Mouse (Mus musculus) layer of hippocampus, adult 11-12 months (tissue): ENCODE measurements at regions not wholly inside any gene's neighbourhood (a gene's known extent, or its start where the extent isn't known, plus 50 kb on each side); places are given as distances from the start of the nearest gene placed in this dataset.
"Not testable (repeated sequence)": the region's sequence is repeated elsewhere in the genome, so short reads cannot be mapped to it uniquely, and the experiment has no call there.

ENCODE experiments used
- DNase-seq: peaks from one replicate; pipeline ENCODE4 v3.0.0; 2022; ENCODE audit warnings: low spot score

DNA sequence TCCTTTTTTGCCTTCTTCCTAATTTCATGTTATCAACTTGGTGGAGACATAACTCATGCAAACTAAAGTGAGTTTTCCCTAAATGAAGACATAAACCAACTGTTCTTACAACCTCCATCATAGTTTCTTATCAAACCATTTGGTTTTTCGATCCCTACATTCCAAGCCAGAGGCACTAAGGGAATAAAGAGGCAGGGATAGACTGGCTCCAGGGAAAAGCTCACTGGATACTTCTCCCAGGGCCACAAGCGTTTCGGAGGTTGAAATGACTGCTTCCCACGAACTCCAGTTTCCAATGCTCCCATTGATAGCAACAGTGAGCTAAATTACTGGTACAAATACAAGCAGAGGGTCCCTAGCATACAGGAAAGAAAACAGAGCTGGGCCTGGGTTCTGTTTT is 178.4 kb upstream of the Otx2 start:
- DNase-seq: no peak

- no peak for DNase-seq
Measured at GRCm38 (mm10) chr14:48842861-48843260, 169.2 kb upstream of the Otx2 start.

DNA sequence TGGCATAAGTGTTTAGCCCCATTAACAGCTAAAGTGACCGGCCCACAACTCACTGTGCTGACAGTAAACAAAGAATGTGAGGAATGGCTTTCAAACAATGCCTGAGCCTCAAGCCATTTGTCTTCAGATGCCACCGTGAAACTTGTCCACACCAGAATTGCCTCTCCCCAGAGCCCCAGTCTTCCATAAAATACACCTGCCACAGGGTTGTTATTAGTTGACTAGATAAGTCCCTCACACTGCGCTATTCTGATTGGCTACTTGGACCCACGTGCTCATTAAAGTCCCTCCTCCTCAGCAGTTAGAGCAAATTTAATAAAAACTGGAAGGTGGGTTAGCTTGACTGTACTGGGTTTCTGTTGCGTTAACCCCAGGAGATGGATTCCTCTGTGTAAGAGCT is 167.7 kb upstream of the Otx2 start:
- no peak for DNase-seq

DNA sequence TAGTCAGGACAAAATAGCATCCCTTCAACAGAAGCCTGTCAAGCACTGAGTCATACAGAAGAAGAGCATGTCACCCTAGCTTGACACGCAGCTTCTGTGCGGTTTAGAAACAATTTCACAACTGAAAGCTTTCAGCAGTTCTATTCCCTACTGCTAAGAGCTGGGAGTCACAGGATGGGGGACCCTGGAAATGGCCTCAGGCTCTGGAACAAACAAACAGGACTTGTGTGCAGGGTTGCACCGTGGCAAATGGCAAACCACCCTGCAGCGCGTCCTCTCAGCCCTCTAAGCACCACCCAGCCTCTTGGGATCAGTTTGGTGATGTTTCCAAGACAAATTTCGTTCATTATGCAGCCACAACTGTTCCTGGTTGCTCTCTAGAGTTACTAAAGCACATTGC is 163.6 kb upstream of the Otx2 start:
- no peak for DNase-seq

DNA sequence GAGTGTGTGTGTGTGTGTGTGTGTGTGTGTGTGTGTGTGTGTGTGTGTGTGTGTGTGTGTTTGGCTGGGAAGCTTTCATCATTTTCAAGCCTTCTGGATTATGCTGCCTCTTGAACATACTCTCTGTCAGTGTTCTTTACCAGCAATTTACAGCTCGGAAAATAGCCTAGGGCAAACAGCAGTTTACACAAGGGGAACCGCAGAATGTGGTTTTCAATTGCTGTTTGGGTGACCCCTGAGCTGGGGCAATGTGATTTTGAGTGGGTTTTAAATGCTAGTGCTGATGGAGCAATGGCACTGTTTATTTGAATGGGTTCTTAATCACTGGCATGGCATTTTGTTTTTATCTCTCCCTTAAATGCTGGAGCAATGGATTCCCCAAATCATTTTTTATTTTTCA is 162.5 kb upstream of the Otx2 start:
- no peak for DNase-seq

DNA sequence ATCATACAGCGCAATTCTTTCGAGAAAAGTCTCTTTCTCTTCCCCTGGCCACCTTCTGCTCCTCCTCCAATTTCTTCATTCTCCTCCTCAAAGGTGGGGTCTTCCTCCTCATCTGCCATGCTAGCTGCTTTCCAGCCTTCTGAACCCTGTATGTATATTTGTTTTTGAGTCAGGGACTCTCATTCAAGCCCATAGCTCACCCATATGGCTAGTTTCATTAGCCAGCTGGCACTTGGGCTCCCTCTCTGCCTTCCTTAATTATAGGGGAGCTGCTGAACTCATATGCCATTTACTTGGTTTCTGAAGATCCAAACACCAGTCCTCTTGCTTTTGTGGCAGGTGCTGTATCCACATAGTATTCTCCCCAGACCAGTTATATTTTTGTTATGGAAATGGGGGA is 160.8 kb upstream of the Otx2 start:
- DNase-seq: no peak

DNA sequence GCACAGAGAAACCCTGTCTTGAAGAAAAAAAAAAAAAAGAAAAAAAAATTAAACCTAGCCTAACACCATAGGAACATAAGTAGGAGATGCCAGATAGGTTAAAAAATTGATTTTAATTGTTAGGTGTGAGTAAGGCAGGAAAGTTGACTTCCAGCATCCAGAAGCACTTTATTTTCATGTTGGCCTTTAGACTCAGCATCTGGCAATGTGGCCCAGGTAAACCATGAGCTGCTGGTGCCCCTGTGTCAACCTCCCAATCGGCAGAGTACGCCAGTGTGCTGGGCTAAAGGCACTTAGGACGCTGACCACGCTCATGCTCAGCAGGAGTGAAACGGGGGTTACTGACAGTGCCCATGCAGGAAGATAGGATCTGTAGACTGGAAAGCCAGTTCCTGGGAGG is 152.8 kb upstream of the Otx2 start:
- no peak for DNase-seq

- DNase-seq: peak; percentile 24
Measured at GRCm38 (mm10) chr14:48824375-48824774, 150.8 kb upstream of the Otx2 start.

GRCm38 (mm10) chr14:48815941-48816340 is 142.3 kb upstream of the Otx2 start:
- no peak for DNase-seq

GRCm38 (mm10) chr14:48815231-48815728 is 141.7 kb upstream of the Otx2 start:
- DNase-seq: no peak

DNA sequence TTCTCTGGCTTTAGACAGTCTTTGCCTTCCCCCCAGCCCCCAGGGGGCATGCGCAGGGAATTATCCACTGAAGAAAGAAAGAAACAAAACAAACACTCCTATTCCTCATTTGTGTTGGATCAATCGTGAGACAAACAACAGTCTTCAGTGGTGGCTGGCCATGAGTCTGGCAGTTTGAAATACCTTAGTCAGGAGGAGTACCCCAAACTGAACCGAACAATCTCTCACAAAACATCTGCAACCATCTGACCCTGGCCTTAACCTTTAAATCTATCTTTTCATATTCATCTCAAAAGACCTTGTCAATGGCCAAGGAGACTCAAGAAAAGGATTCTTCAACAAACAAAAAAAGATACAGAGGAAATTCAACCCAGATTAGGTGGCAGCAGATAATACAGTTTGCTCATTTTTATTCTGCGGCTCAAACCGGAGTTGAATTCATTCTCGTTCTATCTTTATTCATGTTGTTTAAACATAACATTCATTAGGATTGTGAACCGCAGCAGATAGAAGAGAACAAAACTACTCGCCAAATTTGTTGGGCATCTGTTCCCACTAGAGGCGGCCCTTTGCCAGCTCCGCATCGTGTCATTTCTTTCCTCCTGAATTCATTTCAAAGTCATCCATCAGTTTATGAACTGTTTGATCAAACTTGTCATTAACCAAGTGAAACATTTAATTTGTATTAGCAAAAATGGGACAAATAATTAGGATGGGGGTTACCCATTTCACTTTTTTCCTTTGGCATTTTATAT is 139.3 kb upstream of the Otx2 start:
- peak; percentile 40 for DNase-seq

DNA sequence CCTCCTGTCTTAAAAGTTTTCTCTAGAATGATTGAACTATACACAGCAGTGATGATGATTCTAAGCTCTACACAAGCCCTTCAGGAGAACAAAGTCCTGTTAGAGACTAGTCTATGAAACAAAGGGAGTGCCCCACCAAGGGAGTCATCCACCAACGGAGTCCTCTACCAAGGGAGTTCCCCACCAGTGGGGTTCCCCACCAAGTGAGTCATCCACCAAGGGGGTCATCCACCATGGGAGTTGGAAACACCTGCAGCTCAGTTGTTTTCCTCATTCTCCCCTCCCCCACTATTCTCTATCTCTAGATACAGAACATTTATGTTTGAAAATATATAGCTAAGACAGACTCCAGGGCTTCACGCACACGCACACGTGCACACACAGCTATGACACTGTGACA is 130.5 kb upstream of the Otx2 start:
- no peak for DNase-seq

- DNase-seq: no peak
Measured at GRCm38 (mm10) chr14:48801283-48801682, 127.7 kb upstream of the Otx2 start.

GRCm38 (mm10) chr14:48800857-48801256 is 127.2 kb upstream of the Otx2 start:
- no peak for DNase-seq

GRCm38 (mm10) chr14:48800100-48800449 is 126.5 kb upstream of the Otx2 start:
- no peak for DNase-seq

DNA sequence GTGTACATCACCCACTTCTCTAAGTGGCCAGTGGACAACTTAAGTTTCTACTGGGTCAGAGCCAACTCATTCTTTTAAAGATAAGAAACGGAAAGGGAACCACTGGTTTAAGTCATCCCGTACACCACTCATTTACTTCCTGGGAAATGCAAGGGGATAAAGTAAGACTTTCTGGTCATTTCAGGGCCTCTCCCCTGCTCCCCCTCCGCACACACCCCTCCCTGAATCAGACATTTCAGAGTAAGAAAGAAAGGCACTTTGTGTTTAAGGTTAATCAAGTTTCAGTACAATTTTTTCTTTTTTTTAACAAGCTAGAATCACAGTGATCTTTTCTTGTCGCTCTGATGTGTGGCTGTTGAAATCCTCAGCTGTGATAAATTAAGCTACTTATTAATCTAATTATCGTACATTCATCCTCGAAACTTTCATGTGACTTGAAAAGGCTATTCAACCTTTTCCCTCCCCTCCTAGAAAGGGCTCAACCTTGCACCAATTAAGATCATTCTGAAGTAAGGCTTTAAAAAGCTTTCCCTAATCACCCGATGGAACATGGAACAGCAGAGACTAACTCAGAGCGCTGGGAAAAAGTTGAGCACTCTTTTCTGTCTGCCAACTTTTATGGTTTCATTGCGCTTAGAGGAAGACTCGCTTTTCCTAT is 126.0 kb upstream of the Otx2 start:
- DNase-seq: no peak

GRCm38 (mm10) chr14:48791507-48791906 is 117.9 kb upstream of the Otx2 start:
- DNase-seq: no peak

- DNase-seq: no peak
Measured at GRCm38 (mm10) chr14:48779327-48779726, 105.7 kb upstream of the Otx2 start.

- no peak for DNase-seq
Measured at GRCm38 (mm10) chr14:48770832-48771231, 97.2 kb upstream of the Otx2 start.

GRCm38 (mm10) chr14:48762691-48763090 is 89.1 kb upstream of the Otx2 start:
- no peak for DNase-seq

DNA sequence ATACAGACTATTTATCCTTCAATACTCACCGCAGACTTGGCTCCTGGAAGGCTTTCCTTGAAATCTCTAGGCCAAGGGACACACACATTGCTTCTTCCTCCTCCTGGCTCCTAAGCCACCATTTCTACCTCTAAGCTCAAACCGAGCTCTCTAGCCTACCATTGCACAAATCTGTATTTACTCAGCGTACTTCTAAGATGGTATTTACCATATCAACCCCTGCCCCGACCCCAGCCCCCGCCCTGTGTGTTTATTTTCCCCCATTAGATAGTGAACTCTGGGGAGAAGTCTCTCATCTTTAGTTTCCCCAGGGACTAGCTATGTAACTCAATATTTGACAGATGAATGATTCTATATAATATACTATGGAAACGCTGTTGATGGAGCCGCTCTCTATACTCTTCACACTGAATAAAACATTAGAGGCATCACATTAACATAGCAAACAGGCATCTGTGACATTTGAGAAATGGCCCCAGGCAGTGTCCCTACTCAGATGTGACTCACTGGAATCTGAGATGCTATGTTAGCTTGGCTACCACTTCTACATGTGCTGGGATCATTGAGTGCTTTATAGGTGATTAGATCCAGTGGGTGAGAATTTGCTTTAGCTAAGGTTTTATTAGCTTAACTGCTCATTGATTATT is 87.5 kb upstream of the Otx2 start:
- DNase-seq: no peak

DNA sequence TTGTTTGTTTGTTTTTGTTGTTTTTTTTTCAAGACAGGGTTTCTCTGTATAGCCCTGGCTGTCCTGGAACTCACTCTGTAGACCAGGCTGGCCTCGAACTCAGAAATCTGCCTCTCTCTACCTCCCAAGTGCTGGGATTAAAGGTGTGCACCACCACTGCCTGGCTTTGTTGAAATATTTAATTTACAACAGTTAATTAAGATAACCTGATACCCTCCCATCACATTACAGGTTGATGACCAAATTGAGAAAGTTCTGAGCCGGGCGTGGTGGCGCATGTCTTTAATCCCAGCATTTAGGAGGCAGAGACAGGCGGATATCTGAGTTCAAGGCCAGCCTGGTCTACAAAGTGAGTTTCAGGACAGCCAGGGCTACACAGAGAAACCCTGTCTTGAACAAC is 81.5 kb upstream of the Otx2 start:
- not testable (repeated sequence) for DNase-seq

DNA sequence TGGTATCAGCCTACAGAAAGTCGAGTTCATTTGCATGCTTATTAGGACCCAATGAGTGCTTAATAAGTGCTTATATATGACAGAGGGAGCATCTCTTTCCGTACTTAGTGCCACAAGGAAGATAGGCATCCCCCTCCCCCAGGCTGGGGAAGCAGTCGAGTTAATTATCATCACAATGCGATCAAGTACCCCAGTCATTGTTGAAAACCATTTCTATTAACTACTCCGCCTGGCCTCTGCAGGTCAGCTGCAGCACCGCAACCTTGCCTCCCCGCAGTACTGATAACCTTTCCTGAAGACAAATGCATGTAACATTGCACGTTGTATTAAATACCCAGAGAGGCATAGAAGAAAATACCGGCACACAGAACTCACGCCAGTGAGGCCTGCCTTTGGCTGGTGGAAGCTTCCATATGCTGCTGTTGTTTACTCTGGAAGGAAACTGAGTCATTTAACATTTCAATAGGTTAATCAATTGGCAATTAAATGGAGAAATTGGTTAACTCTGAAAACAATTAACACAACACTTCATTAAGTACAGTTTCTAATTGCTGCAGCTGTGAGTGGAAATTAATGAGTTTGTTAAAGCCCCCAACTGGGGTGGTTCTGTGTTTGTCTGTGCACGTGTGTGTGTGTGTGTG is 80.6 kb upstream of the Otx2 start:
- no peak for DNase-seq
